Mouse (Mus musculus): ENCODE measurements around the gene Ckmt2. TPM values are rescaled to one million over a fixed set of nuclear protein-coding genes. Genes with fewer than 3 reads are reported as not detected.

Ckmt2 gene
- polyA plus RNA-seq, 1 experiment: not detected

- Histone ChIP-seq H3K27me3 (ENCODE audit: control insufficient read depth, insufficient read depth, low read length) (no peaks in the 10 kb centered on the region), H3K4me3 (ENCODE audit: low read depth, low read length) (no peak overlapping the region), H3K36me3 (ENCODE audit: control insufficient read depth, insufficient read depth, low read length) (peaks cover 12% of the 10 kb centered on the region), H3K27ac (ENCODE audit: insufficient read depth, low read depth, low read length) (no peak overlapping the region), H3K4me1 (ENCODE audit: control insufficient read depth, insufficient read depth, insufficient read length, low read length) (no peaks in the 10 kb centered on the region)
- no peak for TF ChIP-seq POLR2A (IDR thresholded peaks at IDR 0.05; ENCODE audit: low read depth, low read length)
- TF ChIP-seq CTCF (IDR thresholded peaks at IDR 0.05; ENCODE audit: extremely low read depth, insufficient read length, insufficient replicate concordance, low read depth, low read length): no peak
Observed at GRCm38 (mm10) chr13:91911652-91912051, 35.0 kb upstream of the Ckmt2 start.

- no peaks in the 10 kb centered on the region for H3K4me1 ChIP-seq (ENCODE audit: control insufficient read depth, insufficient read depth, insufficient read length, low read length)
- H3K36me3 ChIP-seq (ENCODE audit: control insufficient read depth, insufficient read depth, low read length): peaks cover 10% of the 10 kb centered on the region
- H3K4me3 ChIP-seq (ENCODE audit: low read depth, low read length): no peak overlapping the region
- no peaks in the 10 kb centered on the region for H3K27me3 ChIP-seq (ENCODE audit: control insufficient read depth, insufficient read depth, low read length)
- no peak overlapping the region for H3K27ac ChIP-seq (ENCODE audit: insufficient read depth, low read depth, low read length)
- no peak for TF ChIP-seq POLR2A (IDR thresholded peaks at IDR 0.05; ENCODE audit: low read depth, low read length)
- TF ChIP-seq CTCF (IDR thresholded peaks at IDR 0.05; ENCODE audit: extremely low read depth, insufficient read length, insufficient replicate concordance, low read depth, low read length): no peak
Observed at GRCm38 (mm10) chr13:91911211-91911610, 34.5 kb upstream of the Ckmt2 start.

GRCm38 (mm10) chr13:91908202-91908980 is 31.7 kb upstream of the Ckmt2 start:
- Histone ChIP-seq H3K4me1 (ENCODE audit: control insufficient read depth, insufficient read depth, insufficient read length, low read length) (no peaks in the 10 kb centered on the region), H3K27ac (ENCODE audit: insufficient read depth, low read depth, low read length) (no peak overlapping the region), H3K36me3 (ENCODE audit: control insufficient read depth, insufficient read depth, low read length) (peaks cover 8% of the 10 kb centered on the region), H3K27me3 (ENCODE audit: control insufficient read depth, insufficient read depth, low read length) (no peaks in the 10 kb centered on the region), H3K4me3 (ENCODE audit: low read depth, low read length) (no peak overlapping the region)
- WGBS: 42% methylated on average over 10 of the region's 10 CpGs
- TF ChIP-seq POLR2A (IDR thresholded peaks at IDR 0.05; ENCODE audit: low read depth, low read length): no peak
- peak; percentile 85; the same call in 1 of the 2 replicates for TF ChIP-seq CTCF (IDR thresholded peaks at IDR 0.05; ENCODE audit: extremely low read depth, insufficient read length, insufficient replicate concordance, low read depth, low read length)

GRCm38 (mm10) chr13:91906338-91906737 is 29.7 kb upstream of the Ckmt2 start:
- no peak overlapping the region for H3K4me3 ChIP-seq (ENCODE audit: low read depth, low read length)
- WGBS: 82% methylated on average over 3 of the region's 3 CpGs

GRCm38 (mm10) chr13:91896476-91896875 is 19.8 kb upstream of the Ckmt2 start:
- TF ChIP-seq POLR2A (IDR thresholded peaks at IDR 0.05; ENCODE audit: low read depth, low read length) (no peak), CTCF (IDR thresholded peaks at IDR 0.05; ENCODE audit: extremely low read depth, insufficient read length, insufficient replicate concordance, low read depth, low read length) (no peak)
- no peak overlapping the region for H3K27ac ChIP-seq (ENCODE audit: insufficient read depth, low read depth, low read length)
- H3K4me3 ChIP-seq (ENCODE audit: low read depth, low read length): no peak overlapping the region
- peaks cover 26% of the 10 kb centered on the region for H3K36me3 ChIP-seq (ENCODE audit: control insufficient read depth, insufficient read depth, low read length)
- no peaks in the 10 kb centered on the region for H3K4me1 ChIP-seq (ENCODE audit: control insufficient read depth, insufficient read depth, insufficient read length, low read length)
- H3K27me3 ChIP-seq (ENCODE audit: control insufficient read depth, insufficient read depth, low read length): no peaks in the 10 kb centered on the region
- 66% methylated on average over 1 of the region's 1 CpGs for WGBS

More at GRCm38 (mm10) chr13:91906338-91906737, 29.7 kb upstream of the Ckmt2 start:
- no peaks in the 10 kb centered on the region for H3K27me3 ChIP-seq (ENCODE audit: control insufficient read depth, insufficient read depth, low read length)
- no peaks in the 10 kb centered on the region for H3K4me1 ChIP-seq (ENCODE audit: control insufficient read depth, insufficient read depth, insufficient read length, low read length)
- H3K36me3 ChIP-seq (ENCODE audit: control insufficient read depth, insufficient read depth, low read length): peaks cover 9% of the 10 kb centered on the region; the same call in 1 of the 2 replicates
- TF ChIP-seq POLR2A (IDR thresholded peaks at IDR 0.05; ENCODE audit: low read depth, low read length): no peak
- TF ChIP-seq CTCF (IDR thresholded peaks at IDR 0.05; ENCODE audit: extremely low read depth, insufficient read length, insufficient replicate concordance, low read depth, low read length): no peak
- no peak overlapping the region for H3K27ac ChIP-seq (ENCODE audit: insufficient read depth, low read depth, low read length)

- H3K36me3 ChIP-seq (ENCODE audit: control insufficient read depth, insufficient read depth, low read length): peaks cover 23% of the 10 kb centered on the region
- WGBS: 58% methylated on average over 6 of the region's 6 CpGs
- H3K27me3 ChIP-seq (ENCODE audit: control insufficient read depth, insufficient read depth, low read length): no peaks in the 10 kb centered on the region
- TF ChIP-seq CTCF (IDR thresholded peaks at IDR 0.05; ENCODE audit: extremely low read depth, insufficient read length, insufficient replicate concordance, low read depth, low read length) (no peak), POLR2A (IDR thresholded peaks at IDR 0.05; ENCODE audit: low read depth, low read length) (no peak)
- H3K27ac ChIP-seq (ENCODE audit: insufficient read depth, low read depth, low read length): no peak overlapping the region
- no peaks in the 10 kb centered on the region; the same call in 1 of the 2 replicates for H3K4me1 ChIP-seq (ENCODE audit: control insufficient read depth, insufficient read depth, insufficient read length, low read length)
- no peak overlapping the region for H3K4me3 ChIP-seq (ENCODE audit: low read depth, low read length)
Observed at GRCm38 (mm10) chr13:91893132-91893531, 16.4 kb upstream of the Ckmt2 start.

- Histone ChIP-seq H3K4me3 (ENCODE audit: low read depth, low read length) (no peak overlapping the region), H3K36me3 (ENCODE audit: control insufficient read depth, insufficient read depth, low read length) (peaks cover 30% of the 10 kb centered on the region), H3K27ac (ENCODE audit: insufficient read depth, low read depth, low read length) (no peak overlapping the region), H3K27me3 (ENCODE audit: control insufficient read depth, insufficient read depth, low read length) (no peaks in the 10 kb centered on the region), H3K4me1 (ENCODE audit: control insufficient read depth, insufficient read depth, insufficient read length, low read length) (no peaks in the 10 kb centered on the region; the same call in 1 of the 2 replicates)
- TF ChIP-seq POLR2A (IDR thresholded peaks at IDR 0.05; ENCODE audit: low read depth, low read length) (no peak), CTCF (IDR thresholded peaks at IDR 0.05; ENCODE audit: extremely low read depth, insufficient read length, insufficient replicate concordance, low read depth, low read length) (no peak)
- WGBS: 90% methylated on average over 6 of the region's 6 CpGs
Observed at GRCm38 (mm10) chr13:91890031-91890619, 13.4 kb upstream of the Ckmt2 start.

All from small intestine, adult 2 months (tissue).